Mouse (Mus musculus) macrophage (primary cell): Measurements from ENCODE around the gene Wdr5. TPM values are rescaled to one million over a fixed set of nuclear protein-coding genes. Genes with fewer than 3 reads are reported as not detected.

Experiments used
- H3K27ac ChIP-seq: fragments of 350-480 bp; formaldehyde crosslinking; 2 replicates; pipeline ENCODE4 v1.9.0; 2021
- H3K36me3 ChIP-seq: fragments of 350-480 bp; formaldehyde crosslinking; 2 replicates; pipeline ENCODE4 v1.9.0; 2021; ENCODE audit errors: inconsistent target
- H3K4me3 ChIP-seq: fragments of 350-480 bp; formaldehyde crosslinking; 2 replicates; pipeline ENCODE4 v1.9.0; 2021; ENCODE audit errors: inconsistent target
- H3K79me2 ChIP-seq: fragments of 350-480 bp; formaldehyde crosslinking; 2 replicates; pipeline ENCODE4 v1.9.0; 2021; ENCODE audit errors: inconsistent target
- WGBS: methylation state at CpG from one replicate; pipeline ENCODE4 v1.1.7; 2026; ENCODE audit warnings: inconsistent platforms; ENCODE audit not compliant: missing documents; 5-methylcytosine and 5-hydroxymethylcytosine counted together
- polyA plus RNA-seq: library from polyadenylated mRNA; stranded (reverse); fragments of 250-400 nt; gene quantifications from 3 replicates; pipeline ENCODE4 v1.2.4, GENCODE M21; 2018; ENCODE audit warnings: inconsistent platforms

Wdr5 gene
- polyA plus RNA-seq, 1 experiment from 2014 or later: 23.8 TPM

DNA sequence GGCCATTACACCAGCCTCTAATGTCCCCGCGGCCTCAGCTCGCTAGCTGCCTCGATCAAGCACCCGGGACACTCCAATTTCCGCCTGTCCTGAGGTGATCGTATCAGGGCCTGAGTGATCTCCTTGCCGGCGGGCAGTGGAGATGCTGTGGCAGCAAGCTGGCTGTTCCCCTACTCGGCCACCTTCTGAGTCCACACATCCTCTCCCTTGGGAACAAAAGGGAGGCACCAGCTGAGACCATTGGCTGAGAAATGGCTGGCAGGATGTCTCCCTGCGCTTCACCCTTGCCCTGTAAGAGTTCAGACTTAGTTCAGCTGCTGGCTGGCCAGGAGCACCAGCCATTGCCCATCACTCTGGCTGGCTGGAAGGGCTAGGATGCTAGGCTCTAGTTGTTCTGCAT is 67.2 kb downstream of the Wdr5 start:
- no peak overlapping the region for H3K27ac ChIP-seq
- H3K79me2 ChIP-seq: no peaks in the 10 kb centered on the region
- WGBS: 83% methylated on average over 11 of the region's 11 CpGs

DNA sequence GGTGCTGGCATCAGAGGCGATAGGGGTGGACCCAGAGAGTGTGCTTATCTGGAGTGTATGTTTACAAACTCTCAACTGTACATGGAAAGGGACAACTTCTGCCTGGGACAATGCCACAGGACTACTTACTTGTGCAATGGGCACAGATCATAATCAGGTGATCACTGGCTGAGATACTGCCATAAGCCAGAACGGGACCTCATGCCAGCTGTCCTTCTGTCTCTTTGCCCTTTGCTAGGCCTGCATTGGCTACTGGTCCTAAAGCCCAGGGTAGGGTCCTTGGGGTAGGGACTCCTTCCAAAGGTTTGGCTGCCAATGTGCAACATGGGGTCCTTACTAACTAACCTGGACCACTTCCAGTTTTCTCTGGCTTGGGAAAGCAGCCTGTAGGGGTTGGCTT is 68.1 kb downstream of the Wdr5 start:
- no peaks in the 10 kb centered on the region for H3K36me3 ChIP-seq
- H3K79me2 ChIP-seq: no peaks in the 10 kb centered on the region
- 97% methylated on average over 2 of the region's 2 CpGs for WGBS
- no peak overlapping the region for H3K27ac ChIP-seq
- no peak overlapping the region for H3K4me3 ChIP-seq

More for the DNA sequence above, 67.2 kb downstream of the Wdr5 start:
- Histone ChIP-seq H3K36me3 (no peaks in the 10 kb centered on the region), H3K4me3 (no peak overlapping the region)

DNA sequence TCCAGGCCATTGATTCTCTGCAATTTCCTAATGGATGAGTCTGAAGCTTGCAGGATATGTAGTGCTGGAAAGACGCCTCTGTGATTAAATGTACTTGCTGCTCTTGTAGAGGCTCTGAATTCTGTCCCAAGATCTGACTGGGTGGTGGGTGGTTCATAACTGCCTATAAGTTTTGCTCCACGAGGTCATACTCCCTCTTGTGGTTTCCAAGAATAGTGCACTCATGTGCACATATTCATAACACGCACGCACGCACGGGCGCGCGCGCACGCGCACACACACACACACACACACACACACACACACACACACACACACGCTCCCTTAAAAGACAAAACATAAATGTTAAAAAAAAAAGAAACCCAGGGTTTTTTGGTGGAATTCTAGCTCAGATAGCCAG is 69.6 kb downstream of the Wdr5 start:
- 83% methylated on average over 12 of the region's 13 CpGs for WGBS
- no peaks in the 10 kb centered on the region for H3K36me3 ChIP-seq
- H3K79me2 ChIP-seq: no peaks in the 10 kb centered on the region

More for the DNA sequence above, 69.6 kb downstream of the Wdr5 start:
- Histone ChIP-seq H3K4me3 (no peak overlapping the region), H3K27ac (no peak overlapping the region)

Other genes with a start within 250 kb of the Wdr5 start
- gene Vav2, start 88.1 kb upstream of the Wdr5 start, polyA plus RNA-seq: 18.3 to 31.2 TPM (median 24.0 TPM) in 3 replicates
- gene Brd3os, start 72.8 kb upstream of the Wdr5 start, polyA plus RNA-seq: 0.59 to 1.1 TPM (median 0.90 TPM) in 3 replicates
- 15.0 to 33.6 TPM (median 15.3 TPM) in 3 replicates for gene Brd3, start 7.5 kb upstream of the Wdr5 start, polyA plus RNA-seq
- gene Rxra, start 161.3 kb downstream of the Wdr5 start, polyA plus RNA-seq: 41.3 to 42.8 TPM (median 41.9 TPM) in 3 replicates